Mouse (Mus musculus): ENCODE measurements around the gene Upf1. TPM values are rescaled to one million over a fixed set of nuclear protein-coding genes. Genes with fewer than 3 reads are reported as not detected.
A peak's percentile ranks its signal among the peaks of the same experiment; 100 is the strongest.

Upf1 gene
- polyA plus RNA-seq, 1 experiment from 2014 or later: 17.5 TPM

- peaks cover 32% of the 10 kb centered on the region for H3K4me1 ChIP-seq
- peaks cover 32% of the 10 kb centered on the region for H3K36me3 ChIP-seq
- peak; percentile 44 for ATAC-seq (replicated peaks)
- H3K9ac ChIP-seq (replicated peaks): peak within 1 kb of the TSS; percentile 74
- 1% methylated on average over 66 of the region's 66 CpGs for WGBS
- H3K4me3 ChIP-seq: peak within 1 kb of the TSS; percentile 63
- no peaks in the 10 kb centered on the region for H3K9me3 ChIP-seq
- H3K27me3 ChIP-seq: no peaks in the 10 kb centered on the region
- peak within 1 kb of the TSS; percentile 89 for H3K27ac ChIP-seq (replicated peaks)
- peak within 1 kb of the TSS; percentile 63 for H3K4me2 ChIP-seq (replicated peaks)
Measured at GRCm38 (mm10) chr8:70315624-70316510, 37.2 kb downstream of the Upf1 start, which contains the start of gene Cers1. Cers1 (plus strand) TSS chr8:70315775.

GRCm38 (mm10) chr8:70313399-70313798 is 39.7 kb downstream of the Upf1 start:
- no peak for ATAC-seq (replicated peaks)
- H3K9ac ChIP-seq (replicated peaks): no peak overlapping the region
- H3K27me3 ChIP-seq: no peaks in the 10 kb centered on the region
- no peak overlapping the region for H3K27ac ChIP-seq (replicated peaks)
- no peaks in the 10 kb centered on the region for H3K9me3 ChIP-seq
- H3K4me1 ChIP-seq: peaks cover 32% of the 10 kb centered on the region
- WGBS: 68% methylated on average over 2 of the region's 2 CpGs
- no peak overlapping the region for H3K4me3 ChIP-seq
- no peak overlapping the region for H3K4me2 ChIP-seq (replicated peaks)
- H3K36me3 ChIP-seq: peaks cover 39% of the 10 kb centered on the region

GRCm38 (mm10) chr8:70309311-70309710 is 43.8 kb downstream of the Upf1 start:
- H3K4me3 ChIP-seq: no peak overlapping the region
- ATAC-seq (replicated peaks): no peak
- H3K4me1 ChIP-seq: peaks cover 5% of the 10 kb centered on the region
- H3K9me3 ChIP-seq: no peaks in the 10 kb centered on the region
- H3K27me3 ChIP-seq: no peaks in the 10 kb centered on the region
- H3K27ac ChIP-seq (replicated peaks): no peak overlapping the region
- no peak overlapping the region for H3K4me2 ChIP-seq (replicated peaks)
- 19% methylated on average over 2 of the region's 2 CpGs for WGBS
- peaks cover 72% of the 10 kb centered on the region for H3K36me3 ChIP-seq
- no peak overlapping the region for H3K9ac ChIP-seq (replicated peaks)

- Histone ChIP-seq H3K4me3 (peak overlapping the region; percentile 81), H3K9me3 (no peaks in the 10 kb centered on the region), H3K4me1 (peaks cover 28% of the 10 kb centered on the region), H3K27ac (replicated peaks) (peak overlapping the region; percentile 74), H3K4me2 (replicated peaks) (peak overlapping the region; percentile 91), H3K36me3 (peaks cover 40% of the 10 kb centered on the region), H3K27me3 (no peaks in the 10 kb centered on the region), H3K9ac (replicated peaks) (peak overlapping the region; percentile 68)
- ATAC-seq (replicated peaks): peak; percentile 51
- 5% methylated on average over 16 of the region's 16 CpGs for WGBS
Measured at GRCm38 (mm10) chr8:70302901-70303300, 50.2 kb downstream of the Upf1 start.

- Histone ChIP-seq H3K4me2 (replicated peaks) (peak within 1 kb of the TSS; percentile 91), H3K9ac (replicated peaks) (peak within 1 kb of the TSS; percentile 68), H3K4me3 (peak within 1 kb of the TSS; percentile 81), H3K27ac (replicated peaks) (peak within 1 kb of the TSS; percentile 74), H3K4me1 (peaks cover 28% of the 10 kb centered on the region), H3K27me3 (no peaks in the 10 kb centered on the region), H3K9me3 (no peaks in the 10 kb centered on the region), H3K36me3 (peaks cover 40% of the 10 kb centered on the region)
- under 1% methylated on average over 40 of the region's 40 CpGs for WGBS
- ATAC-seq (replicated peaks): peak; percentile 94
Measured at GRCm38 (mm10) chr8:70302358-70302890, 50.7 kb downstream of the Upf1 start, which contains the start of the genes Ddx49 and Cope. Ddx49 (minus strand) TSS chr8:70302489. Cope (plus strand) TSS chr8:70302518.

GRCm38 (mm10) chr8:70300881-70301280 is 52.2 kb downstream of the Upf1 start:
- H3K36me3 ChIP-seq: peaks cover 43% of the 10 kb centered on the region
- H3K4me2 ChIP-seq (replicated peaks): no peak overlapping the region
- 91% methylated on average over 3 of the region's 3 CpGs for WGBS

GRCm38 (mm10) chr8:70293988-70294405 is 59.1 kb downstream of the Upf1 start:
- no peak overlapping the region for H3K27ac ChIP-seq (replicated peaks)
- WGBS: 77% methylated on average over 5 of the region's 5 CpGs
- H3K27me3 ChIP-seq: no peaks in the 10 kb centered on the region
- no peak overlapping the region for H3K9ac ChIP-seq (replicated peaks)
- H3K4me2 ChIP-seq (replicated peaks): no peak overlapping the region
- H3K4me1 ChIP-seq: no peaks in the 10 kb centered on the region
- no peak overlapping the region for H3K4me3 ChIP-seq
- peaks cover 89% of the 10 kb centered on the region for H3K36me3 ChIP-seq
- no peaks in the 10 kb centered on the region for H3K9me3 ChIP-seq
- no peak for ATAC-seq (replicated peaks)

More at GRCm38 (mm10) chr8:70300881-70301280, 52.2 kb downstream of the Upf1 start:
- no peaks in the 10 kb centered on the region for H3K27me3 ChIP-seq
- no peak for ATAC-seq (replicated peaks)
- H3K9ac ChIP-seq (replicated peaks): no peak overlapping the region
- H3K4me3 ChIP-seq: no peak overlapping the region
- peaks cover 28% of the 10 kb centered on the region for H3K4me1 ChIP-seq
- no peaks in the 10 kb centered on the region for H3K9me3 ChIP-seq
- H3K27ac ChIP-seq (replicated peaks): no peak overlapping the region

- Histone ChIP-seq H3K4me3 (no peak overlapping the region), H3K9me3 (no peaks in the 10 kb centered on the region), H3K36me3 (peaks cover 49% of the 10 kb centered on the region), H3K27me3 (no peaks in the 10 kb centered on the region), H3K4me2 (replicated peaks) (no peak overlapping the region), H3K9ac (replicated peaks) (no peak overlapping the region), H3K4me1 (peaks cover 16% of the 10 kb centered on the region), H3K27ac (replicated peaks) (no peak overlapping the region)
- WGBS: 89% methylated on average over 8 of the region's 8 CpGs
- no peak for ATAC-seq (replicated peaks)
Measured at GRCm38 (mm10) chr8:70286737-70287136, 66.3 kb downstream of the Upf1 start.

GRCm38 (mm10) chr8:70285304-70285703 is 67.8 kb downstream of the Upf1 start:
- no peaks in the 10 kb centered on the region for H3K9me3 ChIP-seq
- no peak overlapping the region for H3K4me2 ChIP-seq (replicated peaks)
- peaks cover 16% of the 10 kb centered on the region for H3K4me1 ChIP-seq
- H3K36me3 ChIP-seq: peaks cover 34% of the 10 kb centered on the region
- H3K27me3 ChIP-seq: no peaks in the 10 kb centered on the region
- 97% methylated on average over 15 of the region's 15 CpGs for WGBS
- H3K9ac ChIP-seq (replicated peaks): no peak overlapping the region
- no peak overlapping the region for H3K27ac ChIP-seq (replicated peaks)
- H3K4me3 ChIP-seq: no peak overlapping the region
- no peak for ATAC-seq (replicated peaks)

- no peak overlapping the region for H3K27ac ChIP-seq (replicated peaks)
- H3K27me3 ChIP-seq: no peaks in the 10 kb centered on the region
- peaks cover 16% of the 10 kb centered on the region for H3K4me1 ChIP-seq
- H3K9ac ChIP-seq (replicated peaks): no peak overlapping the region
- ATAC-seq (replicated peaks): no peak
- H3K4me2 ChIP-seq (replicated peaks): no peak overlapping the region
- peaks cover 28% of the 10 kb centered on the region for H3K36me3 ChIP-seq
- 79% methylated on average over 5 of the region's 5 CpGs for WGBS
- no peak overlapping the region for H3K4me3 ChIP-seq
- no peaks in the 10 kb centered on the region for H3K9me3 ChIP-seq
Measured at GRCm38 (mm10) chr8:70284421-70284820, 68.7 kb downstream of the Upf1 start.

- peaks cover 20% of the 10 kb centered on the region for H3K36me3 ChIP-seq
- H3K4me3 ChIP-seq: peak overlapping the region; percentile 70
- H3K27ac ChIP-seq (replicated peaks): peak overlapping the region; percentile 56
- H3K9ac ChIP-seq (replicated peaks): peak overlapping the region; percentile 92
- under 1% methylated on average over 54 of the region's 55 CpGs for WGBS
- H3K9me3 ChIP-seq: no peaks in the 10 kb centered on the region
- H3K27me3 ChIP-seq: no peaks in the 10 kb centered on the region
- ATAC-seq (replicated peaks): peak; percentile 66
- peaks cover 16% of the 10 kb centered on the region for H3K4me1 ChIP-seq
- peak overlapping the region; percentile 89 for H3K4me2 ChIP-seq (replicated peaks)
Measured at GRCm38 (mm10) chr8:70283136-70284077, 69.7 kb downstream of the Upf1 start.

All from forebrain, embryonic 15.5 days (tissue).